Mouse (Mus musculus): Measurements from ENCODE around the gene Ppef1. TPM values are rescaled to one million over a fixed set of nuclear protein-coding genes. Genes with fewer than 3 reads are reported as not detected.

The Ppef1 gene
- not detected for polyA plus RNA-seq (2017; shearing (Covaris generic))

DNA sequence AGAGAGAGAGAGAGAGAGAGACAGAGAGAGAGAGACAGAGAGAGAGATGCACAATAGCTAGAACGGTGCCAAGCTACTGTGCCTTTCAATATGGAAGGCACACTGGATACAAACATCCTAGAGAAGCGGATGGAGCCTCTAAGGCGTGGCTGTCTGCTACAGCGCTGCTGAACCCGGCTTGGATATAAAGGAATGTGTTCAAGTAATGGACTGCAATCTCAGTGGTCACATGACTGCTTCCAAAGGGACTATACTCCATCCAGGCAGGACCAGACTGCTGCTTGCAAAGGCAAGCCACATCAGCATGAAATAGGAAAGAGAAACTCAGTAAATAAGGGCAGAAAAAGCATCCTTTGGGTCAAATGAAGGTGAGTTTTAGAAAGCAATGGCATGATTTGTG, at the start of gene Ppef1:
Ppef1 (minus strand) TSS at position 116 of the 400 bp plus-strand sequence.

DNA sequence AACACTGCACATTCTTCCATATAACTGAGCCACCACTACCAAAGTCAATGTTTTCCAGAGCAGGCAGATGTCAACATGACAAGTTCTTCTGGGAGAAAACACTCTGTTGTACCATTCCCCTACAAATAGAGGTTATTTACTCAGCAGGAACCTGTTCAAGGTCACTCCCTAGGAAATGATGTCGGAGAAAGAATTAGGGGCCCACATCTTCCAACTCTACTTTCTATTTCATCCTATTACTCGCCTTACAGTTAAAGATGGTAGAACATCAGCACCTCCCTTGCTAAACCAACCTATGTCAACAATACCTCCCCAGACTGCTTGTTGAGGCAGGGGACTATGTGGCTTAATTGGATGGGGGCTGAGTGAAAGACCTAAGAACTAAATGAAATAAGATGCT, 32.1 kb upstream of the Ppef1 start, which contains the start of gene Rs1:
Rs1 (plus strand) TSS at position 301 of the 400 bp plus-strand sequence.

Other genes starting within 250 kb of the Ppef1 start
- gene Phka2, start 233.6 kb downstream of the Ppef1 start, polyA plus RNA-seq (2017; shearing (Covaris generic)) = 14.5 TPM
- not detected for gene Rs1, start 32.2 kb upstream of the Ppef1 start, polyA plus RNA-seq (2017; shearing (Covaris generic))
- 0.17 TPM for gene Gja6, start 171.3 kb upstream of the Ppef1 start, polyA plus RNA-seq (2017; shearing (Covaris generic))

All from naive thymus-derived CD4-positive, alpha-beta T cell, adult 5 months (primary cell).